Mouse (Mus musculus) megakaryocyte, embryonic 14.5 days (primary cell): ENCODE data around the gene Maml3.

Experiments used
- FLI1 ChIP-seq: IDR thresholded peaks from 2 replicates; pipeline ENCODE4 v1.6.1; 2012; ENCODE audit warnings: low read length, inconsistent platforms, mixed read lengths
- GATA1 ChIP-seq: IDR thresholded peaks from 3 replicates; pipeline ENCODE4 v1.6.1; 2012; ENCODE audit warnings: mixed read lengths, low read length, inconsistent platforms, borderline replicate concordance

- no peak for TF ChIP-seq GATA1
- no peak for TF ChIP-seq FLI1
Observed at GRCm38 (mm10) chr3:51803903-51804302, 301.0 kb downstream of the Maml3 start.
